Mouse (Mus musculus): ENCODE results near the gene BC004004.

DNA sequence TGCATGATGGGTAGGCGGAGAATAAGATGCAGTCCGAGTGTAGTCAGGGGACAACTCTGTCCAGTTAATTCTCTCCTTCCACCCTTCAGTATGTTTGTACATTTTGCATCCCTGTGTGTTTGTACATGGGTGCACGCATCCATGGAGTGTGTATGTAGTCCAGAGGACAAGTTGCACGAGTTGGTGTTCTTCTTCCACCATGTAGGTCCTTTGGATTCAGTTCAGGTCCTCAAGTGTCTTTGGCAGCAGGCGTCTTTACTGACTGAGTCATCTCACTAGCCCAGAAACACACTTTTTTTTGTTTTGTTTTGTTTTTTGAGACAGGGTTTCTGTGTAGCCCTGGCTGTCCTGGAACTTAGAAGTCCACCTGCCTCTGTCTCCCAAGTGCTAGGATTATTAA, 74.7 kb downstream of the BC004004 start:
- TF ChIP-seq CTCF (IDR thresholded peaks at IDR 0.05; ENCODE audit: borderline replicate concordance, insufficient read depth, low read depth, low read length) (no peak), POLR2A (IDR thresholded peaks at IDR 0.05; ENCODE audit: borderline replicate concordance, insufficient read depth, low read length) (no peak)

All from cerebellum, adult 2 months (tissue).